Mouse (Mus musculus) right cerebral cortex, adult 18-20 months (tissue): ENCODE results near the gene Atp4a.

Source experiments
- DNase-seq: peaks from one replicate; pipeline ENCODE4 v3.0.0; 2022; ENCODE audit warnings: mixed read lengths

The Atp4a gene

GRCm38 (mm10) chr7:30711942-30712341 lies at the start of gene Atp4a:
Gene Atp4a, plus strand, starts transcription at chr7:30712209.
- no peak for DNase-seq

- DNase-seq, result peak; percentile 93
Measured at GRCm38 (mm10) chr7:30664529-30665200, 47.3 kb upstream of the Atp4a start, which contains the start of gene Haus5. Gene Haus5, minus strand, starts transcription at chr7:30664994.

DNA sequence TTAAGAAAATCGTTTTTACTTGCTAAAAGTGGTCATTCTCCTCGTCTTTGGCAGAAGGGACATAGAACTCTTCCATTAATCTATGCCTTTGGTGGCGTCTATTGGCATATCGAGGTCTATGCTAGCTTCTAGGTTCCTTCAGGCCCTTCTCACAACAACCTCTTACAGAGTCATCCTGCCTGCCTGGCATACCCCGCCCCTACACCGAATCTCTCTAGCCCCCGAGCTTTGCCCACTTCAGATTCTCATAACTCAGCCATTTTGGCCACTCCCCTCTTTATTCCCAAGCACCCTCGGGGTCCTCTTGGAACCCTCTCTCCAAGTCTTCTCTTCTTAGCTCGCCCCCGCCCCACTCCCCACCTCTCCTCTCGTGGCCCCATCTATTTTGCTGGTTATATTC lies 46.7 kb upstream of the Atp4a start:
- no peak for DNase-seq

GRCm38 (mm10) chr7:30669229-30669628 lies 42.8 kb upstream of the Atp4a start:
- DNase-seq, result no peak

- DNase-seq, result no peak
Measured at GRCm38 (mm10) chr7:30671480-30671879, 40.5 kb upstream of the Atp4a start, which contains the start of gene Pmis2. Gene Pmis2, minus strand, starts transcription at chr7:30671605.

- no peak for DNase-seq
Measured at GRCm38 (mm10) chr7:30678263-30678975, 33.6 kb upstream of the Atp4a start.

- no peak for DNase-seq
Measured at GRCm38 (mm10) chr7:30681897-30682296, 30.1 kb upstream of the Atp4a start.

DNA sequence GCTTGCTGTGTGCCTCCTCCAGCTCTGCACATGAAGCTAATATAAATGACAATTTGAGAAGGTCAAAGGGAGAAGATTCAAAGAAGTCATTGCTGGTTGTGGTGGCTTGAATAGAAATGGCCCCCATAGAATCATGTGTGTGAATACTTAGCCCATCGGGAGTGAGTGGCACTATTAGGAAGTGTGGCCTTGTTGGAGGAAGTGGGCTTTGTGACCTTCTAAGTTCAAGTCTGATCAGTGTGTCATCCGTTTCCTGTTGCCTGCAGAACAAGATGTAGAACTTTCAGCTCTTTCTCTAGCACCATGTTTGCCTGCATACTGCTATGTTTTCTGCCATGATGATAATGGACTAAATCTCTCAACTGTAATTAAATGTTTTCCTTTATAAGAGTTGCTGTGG lies 28.6 kb upstream of the Atp4a start:
- no peak for DNase-seq

GRCm38 (mm10) chr7:30688325-30688724 lies 23.7 kb upstream of the Atp4a start:
- DNase-seq, result peak; percentile 18

GRCm38 (mm10) chr7:30698101-30698500 lies 13.9 kb upstream of the Atp4a start:
- DNase-seq, result no peak

GRCm38 (mm10) chr7:30698589-30698988 lies 13.4 kb upstream of the Atp4a start, which contains the start of gene 2200002J24Rik:
Gene 2200002J24Rik, plus strand, starts transcription at chr7:30698926.
- DNase-seq, result no peak

GRCm38 (mm10) chr7:30706214-30706882 lies 5.7 kb upstream of the Atp4a start:
- no peak for DNase-seq

DNA sequence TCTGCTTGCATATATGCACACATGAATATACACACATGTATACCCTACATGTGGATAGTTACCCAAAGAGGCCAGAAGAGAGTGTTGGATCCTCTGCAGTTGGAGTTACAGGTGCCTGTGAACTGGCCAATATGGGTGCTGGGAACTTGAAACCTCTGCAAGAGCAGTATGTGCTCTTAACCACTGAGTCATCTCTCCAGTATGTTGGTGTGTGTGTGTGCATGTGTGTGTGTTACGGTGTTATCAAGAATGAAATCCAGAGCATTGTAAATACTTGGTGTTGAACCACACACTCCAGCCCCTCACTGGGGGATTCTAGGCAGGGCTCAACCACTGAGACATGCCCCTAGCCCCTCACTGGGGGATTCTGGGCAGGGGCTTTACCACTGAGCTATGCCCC lies 4.6 kb upstream of the Atp4a start:
- DNase-seq, result no peak

GRCm38 (mm10) chr7:30717006-30717715 lies 5.2 kb downstream of the Atp4a start:
- peak; percentile 62 for DNase-seq

DNA sequence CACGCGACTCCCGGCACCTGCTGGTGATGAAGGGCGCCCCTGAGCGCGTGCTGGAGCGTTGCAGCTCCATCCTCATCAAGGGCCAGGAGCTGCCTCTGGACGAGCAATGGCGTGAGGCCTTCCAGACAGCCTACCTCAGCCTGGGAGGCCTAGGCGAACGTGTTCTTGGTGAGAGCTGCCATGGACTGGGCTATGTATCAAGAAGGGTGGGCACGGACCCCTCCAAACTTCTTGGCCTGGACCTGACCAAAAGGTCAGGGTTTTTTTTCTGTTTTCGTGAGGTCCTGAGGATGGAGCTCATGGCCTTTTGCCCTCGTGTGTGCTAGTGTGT lies 5.7 kb downstream of the Atp4a start:
- DNase-seq, result no peak

GRCm38 (mm10) chr7:30719669-30720068 lies 7.7 kb downstream of the Atp4a start:
- no peak for DNase-seq

GRCm38 (mm10) chr7:30721286-30721685 lies 9.3 kb downstream of the Atp4a start:
- DNase-seq, result no peak

GRCm38 (mm10) chr7:30723274-30723953 lies 11.4 kb downstream of the Atp4a start:
- DNase-seq, result no peak

- no peak for DNase-seq
Measured at GRCm38 (mm10) chr7:30728214-30728613, 16.2 kb downstream of the Atp4a start.

GRCm38 (mm10) chr7:30728739-30729395 lies 16.9 kb downstream of the Atp4a start:
- no peak for DNase-seq

DNA sequence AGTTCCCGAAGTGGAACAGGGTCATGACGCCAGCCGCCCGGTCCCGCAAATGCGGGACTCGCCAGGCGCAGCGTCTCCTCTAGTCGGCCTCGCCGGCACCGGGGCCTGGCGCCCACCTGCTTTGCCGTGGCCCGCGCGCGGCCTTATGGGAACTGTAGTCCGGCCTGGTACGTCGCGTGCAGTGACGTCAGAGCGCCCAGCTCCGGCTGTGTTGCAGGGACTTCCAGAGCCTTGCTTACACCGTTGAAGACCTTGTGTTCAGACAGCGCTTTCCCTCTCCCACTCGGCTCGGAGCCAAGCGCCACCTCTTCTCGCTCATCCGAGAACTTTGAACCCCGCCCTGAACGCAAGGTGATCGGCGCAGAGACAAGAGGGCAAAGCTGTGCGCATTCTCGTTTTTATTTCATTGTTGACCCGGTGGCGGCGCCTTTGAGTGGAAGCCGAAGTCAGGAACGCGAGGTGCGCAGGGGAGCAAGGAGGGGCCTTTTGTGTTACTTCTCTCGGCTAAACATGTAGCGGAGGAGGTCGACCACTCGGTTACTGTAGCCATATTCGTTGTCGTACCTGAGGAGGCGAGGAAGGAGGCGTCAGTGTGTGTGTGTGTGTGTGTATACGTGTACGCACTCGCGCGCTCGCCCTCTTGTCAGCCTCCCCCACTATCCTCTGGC lies 17.5 kb downstream of the Atp4a start, which contains the start of gene Tmem147:
Gene Tmem147 (minus strand): TSS at position 145 of the 668 bp plus-strand sequence.
- peak; percentile 96 for DNase-seq
